Mouse (Mus musculus): Measurements from ENCODE around the gene Zfp609. TPM values are rescaled to one million over a fixed set of nuclear protein-coding genes. Genes with fewer than 3 reads are reported as not detected.

Gene Zfp609
- polyA plus RNA-seq, 1 experiment from 2014 or later: 1.7 TPM

DNA sequence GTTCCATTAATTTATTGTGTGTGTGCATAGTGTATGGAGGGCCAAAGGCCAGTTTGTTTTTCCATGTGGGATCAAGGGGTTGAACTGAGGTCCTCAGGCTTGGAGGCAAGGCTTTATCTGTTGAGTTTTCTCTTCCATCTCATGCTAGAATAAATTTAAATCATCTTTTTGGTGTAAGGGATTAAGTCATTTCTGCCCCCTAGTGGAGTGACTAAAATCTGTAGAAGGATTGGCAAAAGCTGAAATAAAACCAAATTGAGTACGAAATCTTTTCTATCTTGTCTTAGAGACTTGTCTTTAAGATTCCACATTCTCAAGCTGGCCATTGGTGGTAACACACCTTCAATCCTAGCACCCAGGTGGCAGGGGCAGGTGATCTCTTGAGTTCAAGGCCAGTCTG is 144.4 kb downstream of the Zfp609 start:
- Histone ChIP-seq H3K4me2 (no peak overlapping the region), H3K27ac (no peak overlapping the region), H3K4me3 (replicated peaks) (no peak overlapping the region), H3K27me3 (no peaks in the 10 kb centered on the region), H3K9me3 (replicated peaks) (no peaks in the 10 kb centered on the region), H3K9ac (no peak overlapping the region), H3K4me1 (replicated peaks) (peaks cover 58% of the 10 kb centered on the region), H3K36me3 (peaks cover 17% of the 10 kb centered on the region)
- 73% methylated on average over 1 of the region's 1 CpGs for WGBS (ENCODE audit: insufficient replicate concordance)
- DNase-seq (no peak), ATAC-seq (ENCODE audit: low read depth) (no peak)

DNA sequence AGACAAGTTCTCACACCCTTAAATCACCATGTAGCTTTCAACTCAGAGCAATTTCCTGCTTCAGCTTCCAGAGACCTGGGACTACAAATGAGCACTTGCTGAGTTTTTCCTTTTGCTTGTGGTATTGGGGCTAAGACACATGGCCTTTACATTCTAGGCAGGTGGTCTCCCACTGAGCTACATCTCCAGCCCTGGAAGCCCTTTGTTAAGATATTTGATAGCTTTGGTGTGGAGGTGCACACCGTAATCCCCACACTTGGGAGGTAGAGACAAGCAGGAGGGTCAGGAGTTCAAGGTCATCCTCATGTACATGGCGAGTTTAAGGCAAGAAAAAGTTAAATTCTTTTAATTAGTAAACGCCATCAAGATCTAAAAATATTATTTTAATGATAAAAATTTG is 145.2 kb downstream of the Zfp609 start:
- H3K36me3 ChIP-seq: peaks cover 10% of the 10 kb centered on the region
- H3K27me3 ChIP-seq: no peaks in the 10 kb centered on the region
- 67% methylated on average over 3 of the region's 3 CpGs for WGBS (ENCODE audit: insufficient replicate concordance)
- ATAC-seq (ENCODE audit: low read depth): no peak
- no peak overlapping the region for H3K4me3 ChIP-seq (replicated peaks)
- no peaks in the 10 kb centered on the region for H3K9me3 ChIP-seq (replicated peaks)
- H3K27ac ChIP-seq: no peak overlapping the region
- H3K4me2 ChIP-seq: no peak overlapping the region
- no peak for DNase-seq
- H3K9ac ChIP-seq: no peak overlapping the region
- peaks cover 66% of the 10 kb centered on the region for H3K4me1 ChIP-seq (replicated peaks)

DNA sequence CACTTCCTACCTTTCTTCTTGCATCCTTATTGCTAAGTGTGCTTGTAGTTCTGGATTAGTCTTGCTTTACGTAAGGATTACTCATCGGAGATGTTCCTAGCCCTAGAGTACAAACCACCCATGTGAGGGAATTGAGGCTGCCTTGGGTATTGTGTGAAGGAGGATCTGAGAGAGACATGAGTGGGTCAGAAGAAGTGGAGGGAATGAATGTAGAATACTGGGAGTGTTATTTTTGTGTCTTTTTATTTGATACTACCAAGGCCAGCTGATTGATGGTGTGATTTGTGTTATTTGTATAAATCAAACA is 145.8 kb downstream of the Zfp609 start:
- H3K36me3 ChIP-seq: peaks cover 6% of the 10 kb centered on the region

DNA sequence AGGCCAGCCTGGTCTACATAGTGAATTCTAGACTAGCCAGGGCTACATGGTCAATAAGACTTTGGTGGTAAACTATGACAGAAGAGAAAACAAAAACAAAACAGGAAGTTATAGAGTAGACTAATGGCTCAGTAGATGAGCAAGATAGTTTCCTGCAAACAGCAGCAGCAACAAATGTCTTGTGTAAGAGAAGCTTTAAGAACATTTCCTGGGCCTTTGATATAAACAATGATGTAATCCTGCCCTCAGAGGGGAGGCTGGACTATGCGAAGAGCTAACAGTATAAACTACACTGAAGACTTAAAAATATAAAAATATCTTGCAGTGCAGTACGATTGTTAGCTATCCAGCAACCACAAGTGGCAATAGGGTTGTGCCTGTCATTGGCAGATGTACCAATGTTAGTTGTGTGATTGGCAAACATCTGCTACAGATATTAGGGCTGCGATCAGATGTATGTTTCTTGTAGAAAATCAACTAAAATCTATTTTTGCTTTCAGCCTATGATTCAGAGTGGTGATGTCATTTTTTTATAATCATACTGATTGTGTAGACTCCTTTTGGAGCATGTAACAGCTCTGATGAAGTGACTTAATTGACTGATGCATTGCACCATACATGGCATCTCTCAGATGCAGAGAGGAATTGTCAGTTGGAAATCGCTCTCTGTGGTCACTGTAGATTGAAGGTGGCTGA is 146.3 kb downstream of the Zfp609 start:
- no peak overlapping the region for H3K9ac ChIP-seq
- H3K27ac ChIP-seq: no peak overlapping the region
- no peak overlapping the region for H3K4me3 ChIP-seq (replicated peaks)
- no peak for DNase-seq
- H3K9me3 ChIP-seq (replicated peaks): no peaks in the 10 kb centered on the region
- no peaks in the 10 kb centered on the region for H3K27me3 ChIP-seq
- no peak overlapping the region for H3K4me2 ChIP-seq
- WGBS (ENCODE audit: insufficient replicate concordance): 62% methylated on average over 4 of the region's 4 CpGs
- peaks cover 67% of the 10 kb centered on the region for H3K4me1 ChIP-seq (replicated peaks)
- H3K36me3 ChIP-seq: peaks cover under 1% of the 10 kb centered on the region; the same call in 1 of the 2 replicates
- ATAC-seq (ENCODE audit: low read depth): no peak

More for the DNA sequence above, 145.8 kb downstream of the Zfp609 start:
- 89% methylated on average over 2 of the region's 2 CpGs for WGBS (ENCODE audit: insufficient replicate concordance)
- Histone ChIP-seq H3K27me3 (no peaks in the 10 kb centered on the region), H3K9ac (no peak overlapping the region), H3K27ac (no peak overlapping the region), H3K4me3 (replicated peaks) (no peak overlapping the region), H3K4me2 (no peak overlapping the region), H3K4me1 (replicated peaks) (peaks cover 70% of the 10 kb centered on the region), H3K9me3 (replicated peaks) (no peaks in the 10 kb centered on the region)
- ATAC-seq (ENCODE audit: low read depth) (no peak), DNase-seq (no peak)

DNA sequence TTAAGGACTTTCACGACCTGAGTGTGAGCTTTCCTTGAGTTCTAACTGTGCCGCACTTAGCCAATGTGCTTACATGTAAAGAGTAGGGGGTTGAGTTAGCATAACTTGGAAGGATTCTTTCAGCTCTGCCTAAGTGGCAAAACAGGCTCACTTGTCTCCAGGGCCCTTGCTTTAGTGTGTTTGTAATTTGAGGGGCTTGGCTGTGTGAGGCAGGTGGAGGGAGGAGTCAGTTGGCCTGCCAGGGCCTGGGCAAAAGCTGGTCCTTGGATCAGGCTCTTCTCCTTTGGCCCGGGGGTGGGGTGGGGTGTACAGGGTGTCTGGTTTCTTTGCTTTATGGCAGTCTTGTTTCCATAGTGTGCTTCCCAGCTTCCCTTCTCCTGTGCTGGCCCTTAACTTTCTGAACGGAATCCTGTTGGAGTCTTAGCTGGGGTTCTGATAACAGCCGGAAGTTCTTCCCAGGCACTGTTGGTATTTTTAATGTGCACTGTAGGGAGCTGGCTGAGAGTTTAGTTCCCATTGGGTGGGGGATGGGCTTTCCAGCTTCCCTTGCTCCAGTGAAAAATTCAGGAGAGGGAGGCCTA is 148.1 kb downstream of the Zfp609 start:
- Histone ChIP-seq H3K27me3 (no peaks in the 10 kb centered on the region), H3K9ac (0 out of 2 replicates have a peak overlapping the region, but pooled peaks have one; percentile 2), H3K4me2 (peak overlapping the region; percentile 83; the same call in 1 of the 2 replicates), H3K4me1 (replicated peaks) (peaks cover 65% of the 10 kb centered on the region), H3K27ac (0 out of 2 replicates have a peak overlapping the region, but pooled peaks have one; percentile 54), H3K4me3 (replicated peaks) (0 out of 2 replicates have a peak overlapping the region, but pooled peaks have one; percentile 5), H3K9me3 (replicated peaks) (no peaks in the 10 kb centered on the region), H3K36me3 (no peaks in the 10 kb centered on the region)
- 53% methylated on average over 5 of the region's 5 CpGs for WGBS (ENCODE audit: insufficient replicate concordance)
- ATAC-seq (ENCODE audit: low read depth) (no peak), DNase-seq (no peak)

DNA sequence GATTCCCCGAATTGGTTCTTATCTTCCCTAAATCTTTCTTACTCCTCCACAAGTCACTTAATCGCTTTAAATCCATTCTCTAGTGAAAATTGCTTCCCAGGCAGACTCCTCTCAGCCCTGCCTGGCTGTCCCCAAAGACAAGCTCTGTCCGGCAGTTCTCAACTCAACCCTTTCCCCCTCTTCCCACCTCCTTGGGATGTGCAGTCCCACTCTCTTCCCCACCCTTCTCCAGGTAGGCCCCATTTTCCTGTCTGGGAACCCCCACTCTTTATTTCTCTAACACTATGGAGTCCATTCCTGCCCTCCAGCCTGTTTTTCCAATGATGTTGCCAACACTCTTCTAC is 150.3 kb downstream of the Zfp609 start:
- ATAC-seq (ENCODE audit: low read depth) (no peak), DNase-seq (no peak)
- peak overlapping the region; percentile 72 for H3K4me3 ChIP-seq (replicated peaks)
- no peak overlapping the region for H3K27ac ChIP-seq
- H3K4me2 ChIP-seq: peak overlapping the region; percentile 83
- peak overlapping the region; percentile 85 for H3K9ac ChIP-seq
- H3K4me1 ChIP-seq (replicated peaks): peaks cover 52% of the 10 kb centered on the region
- H3K9me3 ChIP-seq (replicated peaks): no peaks in the 10 kb centered on the region
- H3K36me3 ChIP-seq: no peaks in the 10 kb centered on the region
- no peaks in the 10 kb centered on the region for H3K27me3 ChIP-seq
- 21% methylated on average over 3 of the region's 3 CpGs for WGBS (ENCODE audit: insufficient replicate concordance)

DNA sequence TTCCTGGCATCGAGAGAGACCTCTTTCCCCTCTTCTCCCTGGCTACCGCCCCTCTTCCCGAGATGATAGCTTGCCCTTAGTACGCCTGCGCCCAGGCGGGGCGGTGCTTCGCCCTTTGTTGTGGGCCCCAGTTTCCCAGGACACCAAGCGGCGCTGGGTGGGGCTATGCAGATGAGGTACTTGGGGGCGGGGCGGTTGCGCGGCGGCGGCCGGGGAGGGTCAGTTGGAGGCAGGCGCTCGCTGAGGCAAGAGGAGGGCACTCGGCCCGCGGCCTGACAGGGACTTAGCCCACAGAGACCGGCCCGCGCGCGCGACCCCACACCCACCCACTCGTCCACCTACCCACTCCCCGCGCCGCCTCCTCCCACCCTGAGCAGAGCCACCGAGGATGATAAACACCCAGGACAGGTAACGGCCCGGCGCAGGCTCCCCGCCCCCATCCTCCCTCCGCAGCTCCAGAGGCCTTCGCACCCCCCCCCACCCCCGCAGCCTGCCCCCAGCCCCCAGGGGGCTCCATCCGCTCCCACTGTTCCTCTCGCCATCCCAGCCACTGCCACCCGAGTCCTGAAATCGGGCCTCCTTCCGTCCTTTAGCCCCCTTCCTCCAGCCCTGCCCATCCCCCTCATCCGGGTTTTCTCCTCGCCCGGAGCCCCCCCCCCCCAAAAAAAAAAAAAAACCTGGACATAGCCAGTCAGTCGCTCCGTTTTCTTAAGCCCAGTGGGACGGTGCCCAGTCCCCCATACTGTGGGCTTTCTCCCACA is 150.8 kb downstream of the Zfp609 start:
- peak overlapping the region; percentile 85 for H3K9ac ChIP-seq
- no peaks in the 10 kb centered on the region for H3K27me3 ChIP-seq
- no peaks in the 10 kb centered on the region for H3K9me3 ChIP-seq (replicated peaks)
- under 1% methylated on average over 48 of the region's 51 CpGs for WGBS (ENCODE audit: insufficient replicate concordance)
- H3K36me3 ChIP-seq: no peaks in the 10 kb centered on the region
- peaks cover 57% of the 10 kb centered on the region for H3K4me1 ChIP-seq (replicated peaks)
- DNase-seq (peak; percentile 93), ATAC-seq (ENCODE audit: low read depth) (peak; percentile 98)
- H3K4me2 ChIP-seq: peak overlapping the region; percentile 83
- H3K27ac ChIP-seq: peak overlapping the region; percentile 66
- peak overlapping the region; percentile 72 for H3K4me3 ChIP-seq (replicated peaks)

DNA sequence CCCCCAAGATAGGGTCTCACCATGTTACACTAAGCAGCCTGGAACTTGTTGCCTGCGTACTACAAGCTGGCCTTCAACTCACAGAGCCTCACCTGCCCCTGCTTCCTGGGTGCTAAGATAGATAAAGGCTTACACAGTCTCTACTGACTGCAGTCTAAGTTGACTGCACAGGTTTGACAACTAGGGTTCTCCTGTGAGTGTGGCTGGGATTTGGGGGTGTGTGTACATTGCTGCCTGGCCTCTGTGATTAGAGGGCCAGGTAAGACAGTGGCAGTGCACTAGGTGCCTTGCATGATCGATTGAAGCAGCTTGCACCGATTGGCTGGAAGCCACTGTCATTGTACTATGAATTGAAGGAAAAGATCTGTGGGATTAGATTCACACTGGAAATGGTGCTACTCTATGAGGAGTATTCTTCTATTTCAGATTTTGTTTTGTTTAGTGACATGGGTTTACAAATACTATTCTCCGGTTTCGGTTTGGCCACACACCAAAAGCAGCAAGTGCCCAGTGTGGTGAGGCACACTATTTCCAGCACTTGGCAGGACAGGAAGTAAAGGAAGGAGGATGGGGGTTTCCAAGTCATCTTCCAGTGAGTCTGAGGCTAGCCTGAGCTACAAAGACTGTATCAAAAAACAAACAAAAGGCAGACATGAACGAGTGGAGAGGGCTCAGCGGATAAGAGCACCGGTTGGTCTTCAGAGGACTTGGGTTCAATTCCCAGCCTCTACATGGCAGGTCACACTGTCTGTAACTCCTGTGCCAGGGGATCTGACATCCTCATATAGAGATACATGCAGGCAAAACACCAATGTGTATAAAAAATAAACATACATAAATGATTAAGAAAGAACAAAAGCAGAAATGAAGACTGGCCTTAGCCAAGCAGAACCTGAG is 151.7 kb downstream of the Zfp609 start:
- ATAC-seq (ENCODE audit: low read depth) (peak; percentile 29), DNase-seq (no peak)
- Histone ChIP-seq H3K4me1 (replicated peaks) (peaks cover 58% of the 10 kb centered on the region), H3K36me3 (no peaks in the 10 kb centered on the region), H3K4me3 (replicated peaks) (peak overlapping the region; percentile 72), H3K27me3 (no peaks in the 10 kb centered on the region), H3K9ac (peak overlapping the region; percentile 64), H3K9me3 (replicated peaks) (no peaks in the 10 kb centered on the region), H3K4me2 (peak overlapping the region; percentile 83), H3K27ac (peak overlapping the region; percentile 54)
- WGBS (ENCODE audit: insufficient replicate concordance): 41% methylated on average over 8 of the region's 8 CpGs

DNA sequence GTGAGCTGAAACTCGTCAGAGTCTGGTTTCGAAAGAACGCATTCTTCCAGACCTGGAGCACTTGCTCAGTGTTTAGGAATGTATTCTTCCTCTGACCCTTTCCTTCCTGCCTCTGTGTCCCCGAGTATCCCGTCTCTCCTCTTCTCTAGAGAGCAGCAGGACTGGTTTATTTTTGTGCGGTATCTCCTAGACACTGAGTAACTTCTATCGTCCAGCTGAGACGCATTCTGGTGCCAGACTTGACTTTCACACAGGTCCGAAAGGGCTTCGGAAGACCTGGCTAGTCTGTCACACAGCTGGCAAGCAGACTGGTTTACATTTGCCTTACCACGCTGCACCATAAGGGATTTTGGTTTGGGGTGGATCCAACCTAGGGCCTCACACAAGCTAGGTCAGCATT is 154.4 kb downstream of the Zfp609 start:
- 65% methylated on average over 11 of the region's 11 CpGs for WGBS (ENCODE audit: insufficient replicate concordance)
- ATAC-seq (ENCODE audit: low read depth): no peak
- DNase-seq: no peak
- no peak overlapping the region for H3K4me2 ChIP-seq
- H3K27ac ChIP-seq: no peak overlapping the region
- H3K4me1 ChIP-seq (replicated peaks): peaks cover 31% of the 10 kb centered on the region
- no peak overlapping the region for H3K9ac ChIP-seq
- H3K9me3 ChIP-seq (replicated peaks): no peaks in the 10 kb centered on the region
- H3K36me3 ChIP-seq: no peaks in the 10 kb centered on the region
- no peaks in the 10 kb centered on the region for H3K27me3 ChIP-seq
- H3K4me3 ChIP-seq (replicated peaks): no peak overlapping the region

DNA sequence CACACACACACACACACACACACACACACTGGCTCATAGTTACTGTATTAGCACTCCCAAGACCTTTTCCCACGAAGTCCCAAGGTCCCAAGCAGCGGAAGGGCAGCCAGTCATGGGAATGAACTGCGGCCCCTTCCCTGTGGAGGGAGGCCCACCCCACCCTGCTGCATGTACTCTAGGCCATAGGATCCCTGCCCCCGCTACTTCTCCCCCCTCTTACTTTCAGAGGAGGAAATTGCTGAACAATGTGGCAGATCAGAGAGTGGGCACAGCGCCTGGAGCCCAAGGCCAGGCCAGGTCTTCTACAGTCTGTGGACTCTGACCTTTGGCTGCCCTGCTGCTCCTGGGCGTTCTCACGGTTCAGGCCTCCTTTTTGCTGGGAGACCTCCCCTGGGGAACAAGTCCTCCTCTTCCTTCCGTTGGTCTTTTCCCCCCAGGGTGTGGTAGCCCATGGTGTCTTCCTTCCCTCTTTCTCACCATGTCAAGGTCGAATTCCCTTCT is 155.9 kb downstream of the Zfp609 start:
- Histone ChIP-seq H3K9me3 (replicated peaks) (no peaks in the 10 kb centered on the region), H3K4me2 (no peak overlapping the region), H3K4me1 (replicated peaks) (peaks cover 18% of the 10 kb centered on the region), H3K27ac (no peak overlapping the region), H3K27me3 (no peaks in the 10 kb centered on the region), H3K9ac (no peak overlapping the region), H3K4me3 (replicated peaks) (no peak overlapping the region), H3K36me3 (no peaks in the 10 kb centered on the region)
- DNase-seq (no peak), ATAC-seq (ENCODE audit: low read depth) (peak; percentile 11; the same call in 1 of the 2 replicates)
- 39% methylated on average over 9 of the region's 9 CpGs for WGBS (ENCODE audit: insufficient replicate concordance)

DNA sequence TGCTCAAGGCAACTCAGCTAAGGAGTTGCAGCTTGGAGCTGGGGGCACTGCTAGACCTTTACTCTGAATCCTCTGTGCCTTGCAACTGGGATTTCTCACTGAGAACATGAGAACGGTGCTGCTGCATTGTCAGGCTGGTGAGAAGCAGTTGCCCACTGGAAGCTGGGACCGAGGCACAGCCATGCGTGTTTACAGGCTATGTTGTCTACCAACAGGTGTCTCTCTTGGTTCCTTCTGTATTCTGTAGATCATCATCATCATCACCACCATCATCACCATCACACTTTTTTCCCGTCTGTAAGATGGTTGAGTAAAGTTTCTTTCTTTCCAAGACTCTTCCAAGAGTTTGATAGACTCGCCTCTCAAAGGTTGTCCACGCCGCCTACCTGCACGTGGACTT is 159.7 kb downstream of the Zfp609 start, which contains the start of gene Oaz2:
Oaz2 (plus strand) TSS at position 301 of the 400 bp plus-strand sequence.
- H3K4me3 ChIP-seq (replicated peaks): no peak within 1 kb of the TSS
- H3K27me3 ChIP-seq: no peaks in the 10 kb centered on the region
- WGBS (ENCODE audit: insufficient replicate concordance): 76% methylated on average over 8 of the region's 8 CpGs
- H3K4me2 ChIP-seq: no peak within 1 kb of the TSS
- peaks cover 14% of the 10 kb centered on the region for H3K4me1 ChIP-seq (replicated peaks)
- H3K27ac ChIP-seq: no peak within 1 kb of the TSS
- no peak within 1 kb of the TSS for H3K9ac ChIP-seq
- ATAC-seq (ENCODE audit: low read depth): no peak
- H3K9me3 ChIP-seq (replicated peaks): no peaks in the 10 kb centered on the region
- no peak for DNase-seq
- no peaks in the 10 kb centered on the region for H3K36me3 ChIP-seq
